Mouse (Mus musculus): ENCODE results near the gene Slc16a10. TPM values are rescaled to one million over a fixed set of nuclear protein-coding genes. Genes with fewer than 3 reads are reported as not detected.

Slc16a10 gene
- 15.4 and 16.1 TPM in 2 replicates for polyA plus RNA-seq (2012; ENCODE audit: insufficient read depth, insufficient read length, missing spikeins)

DNA sequence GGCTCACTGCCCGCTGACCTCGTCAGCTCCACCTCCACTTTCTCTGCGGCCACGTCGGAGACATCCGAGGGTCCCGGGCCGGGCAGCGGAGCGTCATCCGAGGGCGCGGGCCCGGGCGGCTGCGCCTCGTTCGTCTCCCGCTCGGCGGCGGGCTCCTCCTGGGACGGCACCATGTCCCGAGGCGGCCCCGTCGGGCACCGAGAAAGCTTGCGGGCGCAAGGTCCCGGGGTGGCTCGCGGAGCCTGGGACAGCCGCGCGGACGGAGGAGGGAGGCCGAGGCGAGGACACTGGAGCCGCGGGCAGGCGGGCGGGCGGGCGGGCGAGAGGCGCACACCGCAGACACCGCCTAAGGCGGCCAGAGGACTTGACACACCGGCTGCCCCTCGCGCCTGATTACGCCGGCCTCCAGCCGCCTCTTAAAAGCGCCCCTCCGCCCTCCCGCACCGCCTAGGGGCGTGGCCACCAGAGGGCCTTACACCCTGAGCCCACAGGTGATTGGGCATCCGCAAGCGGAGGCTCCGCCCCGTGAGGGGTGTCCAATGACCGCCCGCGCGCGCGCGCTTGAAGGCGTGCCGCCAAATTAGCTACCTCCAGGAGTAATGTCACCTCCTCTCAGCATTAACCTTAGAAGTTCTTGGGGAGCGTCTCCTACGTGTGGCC, at the start of gene Slc16a10:
TSS of gene Slc16a10 (minus strand) at position 395 of the 660 bp plus-strand sequence.
- peaks cover 4% of the 10 kb centered on the region for H3K4me1 ChIP-seq (ENCODE audit: control insufficient read depth, insufficient read depth, insufficient read length, low read length)
- H3K4me3 ChIP-seq (ENCODE audit: insufficient read depth, low read depth, low read length): peak within 1 kb of the TSS; percentile 69
- H3K27ac ChIP-seq (replicated peaks; ENCODE audit: low read depth, low read length): peak within 1 kb of the TSS; percentile 42

DNA sequence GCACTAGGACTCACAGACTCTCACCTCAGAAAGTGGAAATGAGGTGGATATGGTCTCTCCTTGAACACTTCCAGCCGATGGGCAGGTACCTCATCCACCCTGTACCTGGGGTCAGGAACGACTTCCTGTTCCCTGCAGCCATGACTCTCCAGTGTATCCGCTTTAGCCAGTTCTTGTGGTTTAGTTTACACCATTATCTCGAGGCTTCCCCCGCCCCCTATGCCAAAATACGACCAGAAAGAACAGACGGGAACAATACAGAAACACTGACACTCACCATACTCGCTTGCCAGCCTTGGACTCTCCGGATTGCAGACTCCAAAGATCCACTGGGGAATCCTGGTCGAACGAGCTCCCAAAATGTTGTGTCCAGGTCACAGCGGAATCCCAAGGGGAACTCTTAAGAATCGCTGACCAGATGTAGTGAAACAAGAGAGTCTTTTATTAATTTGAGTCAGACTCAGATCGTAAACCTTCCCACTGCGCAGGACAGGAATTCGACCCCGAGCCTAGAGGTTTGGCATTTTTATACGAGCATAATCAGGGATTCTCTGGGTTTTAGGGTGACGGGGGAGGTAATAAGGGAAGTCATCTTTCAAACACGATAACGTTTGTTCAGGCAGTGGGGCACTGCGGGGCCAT, 49.4 kb upstream of the Slc16a10 start:
- Histone ChIP-seq H3K4me1 (ENCODE audit: control insufficient read depth, insufficient read depth, insufficient read length, low read length) (0 out of 2 replicates have a peak, but pooled peaks cover 2% of the 10 kb centered on the region), H3K4me3 (ENCODE audit: insufficient read depth, low read depth, low read length) (peak overlapping the region; percentile 13), H3K27ac (replicated peaks; ENCODE audit: low read depth, low read length) (no peak overlapping the region)

DNA sequence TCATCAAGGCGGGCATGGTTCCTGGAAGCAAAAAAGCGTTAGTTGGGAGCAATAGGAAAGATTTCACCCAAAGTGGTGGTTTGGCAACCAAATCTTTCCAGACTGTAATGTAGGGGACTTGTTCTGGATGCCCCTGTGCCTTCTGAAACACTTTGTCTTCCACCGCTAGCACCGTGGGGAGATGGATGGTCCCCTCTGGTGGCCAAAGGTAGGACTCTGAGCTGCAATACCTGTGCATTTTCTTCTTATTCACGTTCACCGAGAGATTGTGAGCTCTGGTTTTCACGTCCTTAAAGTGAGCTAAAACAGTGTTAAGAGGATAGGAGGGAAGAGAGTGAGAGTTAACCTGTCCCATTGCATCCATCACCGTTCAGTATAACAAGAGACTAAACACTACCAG, 48.8 kb upstream of the Slc16a10 start:
- Histone ChIP-seq H3K4me3 (ENCODE audit: insufficient read depth, low read depth, low read length) (no peak overlapping the region), H3K4me1 (ENCODE audit: control insufficient read depth, insufficient read depth, insufficient read length, low read length) (0 out of 2 replicates have a peak, but pooled peaks cover 2% of the 10 kb centered on the region), H3K27ac (replicated peaks; ENCODE audit: low read depth, low read length) (no peak overlapping the region)

GRCm38 (mm10) chr10:40189689-40190088, 47.6 kb upstream of the Slc16a10 start:
- H3K4me1 ChIP-seq (ENCODE audit: control insufficient read depth, insufficient read depth, insufficient read length, low read length): 0 out of 2 replicates have a peak, but pooled peaks cover 2% of the 10 kb centered on the region

DNA sequence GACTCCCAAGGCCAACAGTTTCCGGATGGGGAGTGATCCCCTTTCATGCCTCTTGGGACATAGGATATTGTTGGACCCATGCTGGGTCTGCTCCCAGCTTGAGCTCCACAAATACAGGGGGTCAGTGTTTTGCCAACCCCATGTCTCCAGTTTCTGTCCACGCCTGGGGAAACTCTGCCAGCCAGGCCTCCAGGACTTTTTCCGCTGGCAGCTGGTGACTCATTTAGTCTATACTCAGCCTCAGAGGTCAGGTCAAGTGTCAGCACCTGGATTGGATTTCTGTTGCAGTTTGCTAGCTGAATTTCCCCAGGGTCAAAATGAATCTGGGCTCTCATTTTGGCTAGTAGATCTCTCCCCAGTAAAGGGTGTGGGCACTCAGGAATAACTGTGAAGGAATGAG, 46.8 kb upstream of the Slc16a10 start:
- Histone ChIP-seq H3K27ac (replicated peaks; ENCODE audit: low read depth, low read length) (no peak overlapping the region), H3K4me3 (ENCODE audit: insufficient read depth, low read depth, low read length) (no peak overlapping the region), H3K4me1 (ENCODE audit: control insufficient read depth, insufficient read depth, insufficient read length, low read length) (0 out of 2 replicates have a peak, but pooled peaks cover 2% of the 10 kb centered on the region)

More at GRCm38 (mm10) chr10:40189689-40190088, 47.6 kb upstream of the Slc16a10 start:
- H3K27ac ChIP-seq (replicated peaks; ENCODE audit: low read depth, low read length): no peak overlapping the region
- H3K4me3 ChIP-seq (ENCODE audit: insufficient read depth, low read depth, low read length): no peak overlapping the region

DNA sequence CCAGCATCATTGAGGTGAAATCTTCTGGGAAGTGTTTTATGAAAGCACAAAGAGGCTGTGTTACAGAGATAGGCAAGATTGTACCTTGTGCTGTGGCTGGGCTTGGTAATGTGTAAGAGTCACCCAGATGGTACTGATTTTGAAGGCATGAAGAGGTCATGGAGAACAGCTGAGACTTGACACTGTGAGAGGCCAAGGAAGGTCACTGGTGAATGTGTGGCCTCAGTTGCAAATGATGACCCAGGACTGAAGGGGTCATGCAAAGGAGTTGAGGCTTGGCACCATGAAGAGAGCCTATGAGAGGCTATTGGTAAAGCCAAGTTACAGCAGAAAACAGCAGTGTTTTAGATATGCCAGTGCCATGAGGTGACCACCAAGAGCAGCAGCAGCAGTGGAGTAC, 43.9 kb upstream of the Slc16a10 start:
- Histone ChIP-seq H3K27ac (replicated peaks; ENCODE audit: low read depth, low read length) (no peak overlapping the region), H3K4me3 (ENCODE audit: insufficient read depth, low read depth, low read length) (no peak overlapping the region)

GRCm38 (mm10) chr10:40180011-40180410, 38.0 kb upstream of the Slc16a10 start:
- no peak overlapping the region for H3K4me3 ChIP-seq (ENCODE audit: insufficient read depth, low read depth, low read length)
- H3K4me1 ChIP-seq (ENCODE audit: control insufficient read depth, insufficient read depth, insufficient read length, low read length): no peaks in the 10 kb centered on the region
- H3K27ac ChIP-seq (replicated peaks; ENCODE audit: low read depth, low read length): no peak overlapping the region

More for the DNA sequence above, 43.9 kb upstream of the Slc16a10 start:
- H3K4me1 ChIP-seq (ENCODE audit: control insufficient read depth, insufficient read depth, insufficient read length, low read length): no peaks in the 10 kb centered on the region

GRCm38 (mm10) chr10:40179142-40179541, 37.1 kb upstream of the Slc16a10 start:
- no peak overlapping the region for H3K4me3 ChIP-seq (ENCODE audit: insufficient read depth, low read depth, low read length)
- H3K27ac ChIP-seq (replicated peaks; ENCODE audit: low read depth, low read length): no peak overlapping the region

DNA sequence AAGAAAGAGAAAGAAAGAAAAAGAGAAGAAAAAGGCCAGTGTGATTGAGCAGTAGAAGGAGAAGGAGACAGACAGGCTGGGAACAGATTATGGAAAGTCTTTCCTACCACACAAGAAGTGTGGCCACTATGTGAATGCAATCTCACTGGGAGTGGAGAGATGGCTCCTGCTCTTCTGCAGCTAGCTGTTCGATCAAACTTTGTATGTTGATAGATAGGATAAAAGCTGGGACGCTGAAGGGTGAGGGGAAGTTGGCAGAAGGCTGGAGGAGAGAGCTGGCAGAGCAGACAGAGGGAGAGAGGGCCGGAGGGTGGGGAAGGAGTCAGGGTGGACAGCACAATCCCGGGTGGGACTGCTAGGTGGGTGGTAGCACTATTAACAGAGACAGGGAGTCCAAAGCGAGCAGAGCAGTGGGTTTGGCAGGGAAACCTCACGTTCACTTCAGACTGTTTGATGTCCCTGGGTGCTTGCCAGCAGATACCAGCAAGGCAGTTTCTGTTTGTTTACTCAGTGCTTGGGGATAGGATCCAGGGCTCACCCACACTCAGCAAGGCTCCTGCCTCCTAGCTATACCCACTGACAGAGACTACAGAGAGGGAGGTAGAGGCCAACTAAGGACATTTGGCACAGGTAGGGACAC, 35.4 kb upstream of the Slc16a10 start:
- Histone ChIP-seq H3K4me3 (ENCODE audit: insufficient read depth, low read depth, low read length) (no peak overlapping the region), H3K4me1 (ENCODE audit: control insufficient read depth, insufficient read depth, insufficient read length, low read length) (no peaks in the 10 kb centered on the region), H3K27ac (replicated peaks; ENCODE audit: low read depth, low read length) (no peak overlapping the region)

More at GRCm38 (mm10) chr10:40179142-40179541, 37.1 kb upstream of the Slc16a10 start:
- no peaks in the 10 kb centered on the region for H3K4me1 ChIP-seq (ENCODE audit: control insufficient read depth, insufficient read depth, insufficient read length, low read length)

GRCm38 (mm10) chr10:40172136-40172535, 30.1 kb upstream of the Slc16a10 start:
- Histone ChIP-seq H3K4me1 (ENCODE audit: control insufficient read depth, insufficient read depth, insufficient read length, low read length) (no peaks in the 10 kb centered on the region), H3K27ac (replicated peaks; ENCODE audit: low read depth, low read length) (no peak overlapping the region), H3K4me3 (ENCODE audit: insufficient read depth, low read depth, low read length) (no peak overlapping the region)

DNA sequence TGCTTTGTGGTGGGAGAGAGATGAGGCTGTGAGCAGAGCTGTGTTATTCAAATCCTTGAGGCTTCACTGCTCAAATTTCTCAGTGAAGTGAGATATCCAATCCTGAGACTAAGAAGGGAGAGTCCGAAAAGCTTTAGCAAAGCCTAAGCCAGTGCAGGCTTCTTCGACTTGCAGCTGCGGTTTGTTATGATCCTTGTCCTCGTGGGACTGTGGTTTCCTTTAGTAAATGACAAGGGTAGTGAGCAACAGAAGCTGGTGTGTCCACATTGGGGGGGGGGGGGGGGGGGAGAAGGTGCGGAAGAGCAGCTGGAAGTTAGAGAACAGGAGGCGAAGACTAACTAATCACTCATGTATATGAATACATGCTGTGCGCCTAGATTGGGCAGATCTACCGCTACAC, 29.2 kb upstream of the Slc16a10 start:
- Histone ChIP-seq H3K27ac (replicated peaks; ENCODE audit: low read depth, low read length) (no peak overlapping the region), H3K4me3 (ENCODE audit: insufficient read depth, low read depth, low read length) (no peak overlapping the region), H3K4me1 (ENCODE audit: control insufficient read depth, insufficient read depth, insufficient read length, low read length) (no peaks in the 10 kb centered on the region)

DNA sequence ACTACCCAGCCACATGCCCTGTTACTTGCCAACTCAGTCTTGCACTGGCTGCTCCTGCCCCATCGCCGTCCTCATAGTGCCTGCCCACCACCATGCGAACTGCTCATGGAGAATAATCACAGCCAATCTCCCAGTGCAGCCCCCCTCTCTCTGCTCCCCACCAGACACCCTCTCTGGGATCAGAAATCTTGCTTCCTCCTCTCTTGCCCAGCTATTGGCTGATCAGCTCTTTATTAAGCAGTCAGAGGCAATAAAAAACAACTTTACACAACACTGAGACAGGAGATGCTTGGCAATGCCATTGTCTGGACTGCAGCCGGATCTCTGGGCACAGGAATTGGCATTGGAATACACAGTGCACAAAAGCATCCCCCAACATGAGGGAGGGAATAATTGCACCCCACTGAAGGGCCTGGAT, 28.1 kb upstream of the Slc16a10 start:
- no peak overlapping the region for H3K4me3 ChIP-seq (ENCODE audit: insufficient read depth, low read depth, low read length)

DNA sequence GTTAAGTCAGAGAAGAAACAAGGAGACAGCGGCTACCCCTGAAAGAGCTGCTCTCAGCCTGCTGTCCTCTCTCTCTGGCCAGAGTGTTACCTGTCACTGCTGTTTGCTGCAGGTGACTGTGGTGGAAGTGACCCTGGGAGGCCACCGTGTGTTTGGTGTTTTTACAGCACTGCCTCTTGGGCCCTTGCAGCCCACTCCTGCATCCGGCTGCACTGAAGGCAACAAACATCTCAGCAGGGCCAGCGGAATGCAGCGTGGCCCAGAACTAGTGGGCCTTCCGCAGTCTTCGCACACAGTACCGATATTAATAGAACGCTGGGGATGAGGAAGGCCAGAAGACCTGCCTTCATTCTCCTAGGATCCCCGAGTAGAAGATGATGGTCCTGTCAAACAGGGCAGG, 27.5 kb upstream of the Slc16a10 start:
- Histone ChIP-seq H3K27ac (replicated peaks; ENCODE audit: low read depth, low read length) (no peak overlapping the region), H3K4me1 (ENCODE audit: control insufficient read depth, insufficient read depth, insufficient read length, low read length) (no peaks in the 10 kb centered on the region), H3K4me3 (ENCODE audit: insufficient read depth, low read depth, low read length) (no peak overlapping the region)

More for the DNA sequence above, 28.1 kb upstream of the Slc16a10 start:
- Histone ChIP-seq H3K27ac (replicated peaks; ENCODE audit: low read depth, low read length) (no peak overlapping the region), H3K4me1 (ENCODE audit: control insufficient read depth, insufficient read depth, insufficient read length, low read length) (no peaks in the 10 kb centered on the region)

DNA sequence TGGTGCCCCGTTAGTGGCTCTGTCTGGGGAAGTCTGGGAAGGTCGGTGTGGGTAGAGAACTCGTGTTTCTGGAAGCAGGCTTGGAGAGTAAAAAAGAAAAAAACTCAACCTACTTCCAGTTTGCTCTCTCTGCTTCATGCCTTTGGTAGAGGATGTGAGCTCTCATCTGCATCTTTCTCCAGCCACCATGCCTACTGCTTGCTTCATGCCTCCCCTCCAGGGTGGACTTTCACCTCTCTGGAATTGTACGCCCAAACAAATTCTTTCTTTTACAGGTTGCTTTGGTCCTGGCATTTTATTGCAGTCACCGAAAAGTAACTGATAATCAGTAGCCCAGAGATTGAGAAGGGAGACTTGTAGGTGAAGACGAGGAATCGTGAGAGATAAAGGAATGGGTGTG, 27.0 kb upstream of the Slc16a10 start:
- H3K4me3 ChIP-seq (ENCODE audit: insufficient read depth, low read depth, low read length): no peak overlapping the region
- H3K27ac ChIP-seq (replicated peaks; ENCODE audit: low read depth, low read length): no peak overlapping the region

More for the DNA sequence above, 27.0 kb upstream of the Slc16a10 start:
- no peaks in the 10 kb centered on the region for H3K4me1 ChIP-seq (ENCODE audit: control insufficient read depth, insufficient read depth, insufficient read length, low read length)
